Mouse (Mus musculus): ENCODE results near the gene D11Wsu47e. TPM values are rescaled to one million over a fixed set of nuclear protein-coding genes. Genes with fewer than 3 reads are reported as not detected.
A peak's percentile ranks its signal among the peaks of the same experiment; 100 is the strongest.
"Not testable (repeated sequence)": the region's sequence is repeated elsewhere in the genome, so short reads cannot be mapped to it uniquely, and the experiment has no call there.

D11Wsu47e gene
- polyA plus RNA-seq, 1 experiment from 2014 or later, result 22.9 TPM

- 90% methylated on average over 3 of the region's 3 CpGs for WGBS
- ATAC-seq (replicated peaks; ENCODE audit: low FRiP score); H3K4me1 ChIP-seq (replicated peaks; ENCODE audit: control insufficient read depth, insufficient read depth, low read length): not testable (repeated sequence)
Observed at GRCm38 (mm10) chr11:113660213-113660612, 24.0 kb upstream of the D11Wsu47e start.

GRCm38 (mm10) chr11:113660940-113661339, 23.3 kb upstream of the D11Wsu47e start:
- H3K36me3 ChIP-seq (ENCODE audit: control insufficient read depth, insufficient read depth, low read length), result peaks cover 50% of the 10 kb centered on the region
- H3K27me3 ChIP-seq (replicated peaks; ENCODE audit: control insufficient read depth, insufficient read depth, low read length), result no peaks in the 10 kb centered on the region
- no peak for DNase-seq (ENCODE audit: low spot score)
- no peak overlapping the region for H3K9ac ChIP-seq (ENCODE audit: low read depth, low read length)
- H3K9me3 ChIP-seq (ENCODE audit: control insufficient read depth, low read length), result no peaks in the 10 kb centered on the region
- no peak overlapping the region for H3K4me2 ChIP-seq
- H3K27ac ChIP-seq (ENCODE audit: low read depth, low read length), result no peak overlapping the region
- H3K4me3 ChIP-seq (ENCODE audit: low read depth, low read length), result no peak overlapping the region
- ATAC-seq (replicated peaks; ENCODE audit: low FRiP score), result no peak
- 94% methylated on average over 11 of the region's 11 CpGs for WGBS
- H3K4me1 ChIP-seq (replicated peaks; ENCODE audit: control insufficient read depth, insufficient read depth, low read length), result no peaks in the 10 kb centered on the region

More at GRCm38 (mm10) chr11:113660213-113660612, 24.0 kb upstream of the D11Wsu47e start:
- not testable (repeated sequence) for H3K4me2 ChIP-seq; H3K9me3 ChIP-seq (ENCODE audit: control insufficient read depth, low read length); H3K27ac ChIP-seq (ENCODE audit: low read depth, low read length); H3K9ac ChIP-seq (ENCODE audit: low read depth, low read length); H3K4me3 ChIP-seq (ENCODE audit: low read depth, low read length); DNase-seq (ENCODE audit: low spot score); H3K27me3 ChIP-seq (replicated peaks; ENCODE audit: control insufficient read depth, insufficient read depth, low read length)
- peaks cover 53% of the 10 kb centered on the region for H3K36me3 ChIP-seq (ENCODE audit: control insufficient read depth, insufficient read depth, low read length)

GRCm38 (mm10) chr11:113661835-113662351, 22.3 kb upstream of the D11Wsu47e start:
- no peak overlapping the region for H3K4me2 ChIP-seq
- H3K4me1 ChIP-seq (replicated peaks; ENCODE audit: control insufficient read depth, insufficient read depth, low read length), result peaks cover 9% of the 10 kb centered on the region
- peaks cover 42% of the 10 kb centered on the region for H3K36me3 ChIP-seq (ENCODE audit: control insufficient read depth, insufficient read depth, low read length)
- no peak for DNase-seq (ENCODE audit: low spot score)
- no peak overlapping the region for H3K4me3 ChIP-seq (ENCODE audit: low read depth, low read length)
- ATAC-seq (replicated peaks; ENCODE audit: low FRiP score), result no peak
- H3K9me3 ChIP-seq (ENCODE audit: control insufficient read depth, low read length), result no peaks in the 10 kb centered on the region
- WGBS, result 91% methylated on average over 18 of the region's 18 CpGs
- no peak overlapping the region for H3K27ac ChIP-seq (ENCODE audit: low read depth, low read length)
- no peaks in the 10 kb centered on the region for H3K27me3 ChIP-seq (replicated peaks; ENCODE audit: control insufficient read depth, insufficient read depth, low read length)
- H3K9ac ChIP-seq (ENCODE audit: low read depth, low read length), result no peak overlapping the region

- Histone ChIP-seq H3K27ac (ENCODE audit: low read depth, low read length) (no peak overlapping the region), H3K9me3 (ENCODE audit: control insufficient read depth, low read length) (no peaks in the 10 kb centered on the region), H3K4me3 (ENCODE audit: low read depth, low read length) (no peak overlapping the region), H3K9ac (ENCODE audit: low read depth, low read length) (no peak overlapping the region), H3K36me3 (ENCODE audit: control insufficient read depth, insufficient read depth, low read length) (peaks cover 37% of the 10 kb centered on the region), H3K4me2 (no peak overlapping the region), H3K4me1 (replicated peaks; ENCODE audit: control insufficient read depth, insufficient read depth, low read length) (peaks cover 30% of the 10 kb centered on the region), H3K27me3 (replicated peaks; ENCODE audit: control insufficient read depth, insufficient read depth, low read length) (no peaks in the 10 kb centered on the region)
- no peak for DNase-seq (ENCODE audit: low spot score)
- ATAC-seq (replicated peaks; ENCODE audit: low FRiP score), result no peak
- WGBS, result 86% methylated on average over 2 of the region's 2 CpGs
Observed at GRCm38 (mm10) chr11:113664279-113664678, 19.9 kb upstream of the D11Wsu47e start.

GRCm38 (mm10) chr11:113666205-113666604, 18.0 kb upstream of the D11Wsu47e start:
- H3K36me3 ChIP-seq (ENCODE audit: control insufficient read depth, insufficient read depth, low read length), result peaks cover 35% of the 10 kb centered on the region
- H3K4me3 ChIP-seq (ENCODE audit: low read depth, low read length), result no peak overlapping the region
- H3K9ac ChIP-seq (ENCODE audit: low read depth, low read length), result no peak overlapping the region
- no peak for DNase-seq (ENCODE audit: low spot score)
- H3K4me2 ChIP-seq, result peak overlapping the region; percentile 33
- no peaks in the 10 kb centered on the region for H3K27me3 ChIP-seq (replicated peaks; ENCODE audit: control insufficient read depth, insufficient read depth, low read length)
- WGBS, result 56% methylated on average over 6 of the region's 6 CpGs
- H3K9me3 ChIP-seq (ENCODE audit: control insufficient read depth, low read length), result no peaks in the 10 kb centered on the region
- peaks cover 37% of the 10 kb centered on the region for H3K4me1 ChIP-seq (replicated peaks; ENCODE audit: control insufficient read depth, insufficient read depth, low read length)
- ATAC-seq (replicated peaks; ENCODE audit: low FRiP score), result 0 out of 2 replicates have a peak, but pooled peaks have one; percentile 58
- H3K27ac ChIP-seq (ENCODE audit: low read depth, low read length), result peak overlapping the region; percentile 38; the same call in 1 of the 2 replicates

- Histone ChIP-seq H3K4me2 (peak overlapping the region; percentile 44), H3K27ac (ENCODE audit: low read depth, low read length) (peak overlapping the region; percentile 38; the same call in 1 of the 2 replicates), H3K4me3 (ENCODE audit: low read depth, low read length) (no peak overlapping the region), H3K9me3 (ENCODE audit: control insufficient read depth, low read length) (no peaks in the 10 kb centered on the region), H3K9ac (ENCODE audit: low read depth, low read length) (no peak overlapping the region), H3K4me1 (replicated peaks; ENCODE audit: control insufficient read depth, insufficient read depth, low read length) (peaks cover 37% of the 10 kb centered on the region), H3K36me3 (ENCODE audit: control insufficient read depth, insufficient read depth, low read length) (peaks cover 37% of the 10 kb centered on the region), H3K27me3 (replicated peaks; ENCODE audit: control insufficient read depth, insufficient read depth, low read length) (no peaks in the 10 kb centered on the region)
- no peak for DNase-seq (ENCODE audit: low spot score)
- 49% methylated on average over 10 of the region's 10 CpGs for whole genome bisulfite sequencing
- ATAC-seq (replicated peaks; ENCODE audit: low FRiP score), result no peak
Observed at GRCm38 (mm10) chr11:113666648-113667047, 17.6 kb upstream of the D11Wsu47e start.

GRCm38 (mm10) chr11:113667122-113667521, 17.1 kb upstream of the D11Wsu47e start:
- peak overlapping the region; percentile 32 for H3K27ac ChIP-seq (ENCODE audit: low read depth, low read length)
- WGBS, result 67% methylated on average over 2 of the region's 2 CpGs
- H3K4me3 ChIP-seq (ENCODE audit: low read depth, low read length), result no peak overlapping the region
- H3K9ac ChIP-seq (ENCODE audit: low read depth, low read length), result no peak overlapping the region
- peaks cover 37% of the 10 kb centered on the region for H3K4me1 ChIP-seq (replicated peaks; ENCODE audit: control insufficient read depth, insufficient read depth, low read length)
- no peak for DNase-seq (ENCODE audit: low spot score)
- no peaks in the 10 kb centered on the region for H3K27me3 ChIP-seq (replicated peaks; ENCODE audit: control insufficient read depth, insufficient read depth, low read length)
- ATAC-seq (replicated peaks; ENCODE audit: low FRiP score), result no peak
- no peaks in the 10 kb centered on the region for H3K9me3 ChIP-seq (ENCODE audit: control insufficient read depth, low read length)
- H3K4me2 ChIP-seq, result no peak overlapping the region
- H3K36me3 ChIP-seq (ENCODE audit: control insufficient read depth, insufficient read depth, low read length), result peaks cover 34% of the 10 kb centered on the region

- Histone ChIP-seq H3K4me1 (replicated peaks; ENCODE audit: control insufficient read depth, insufficient read depth, low read length) (peaks cover 37% of the 10 kb centered on the region), H3K9me3 (ENCODE audit: control insufficient read depth, low read length) (no peaks in the 10 kb centered on the region), H3K9ac (ENCODE audit: low read depth, low read length) (no peak overlapping the region), H3K27me3 (replicated peaks; ENCODE audit: control insufficient read depth, insufficient read depth, low read length) (no peaks in the 10 kb centered on the region), H3K4me2 (no peak overlapping the region; the same call in 1 of the 2 replicates), H3K36me3 (ENCODE audit: control insufficient read depth, insufficient read depth, low read length) (peaks cover 35% of the 10 kb centered on the region), H3K4me3 (ENCODE audit: low read depth, low read length) (no peak overlapping the region), H3K27ac (ENCODE audit: low read depth, low read length) (peak overlapping the region; percentile 32)
- ATAC-seq (replicated peaks; ENCODE audit: low FRiP score) (no peak), DNase-seq (ENCODE audit: low spot score) (no peak)
- 74% methylated on average over 4 of the region's 4 CpGs for WGBS
Observed at GRCm38 (mm10) chr11:113667704-113668103, 16.5 kb upstream of the D11Wsu47e start.

- Histone ChIP-seq H3K27ac (ENCODE audit: low read depth, low read length) (no peak overlapping the region), H3K4me2 (no peak overlapping the region), H3K9me3 (ENCODE audit: control insufficient read depth, low read length) (no peaks in the 10 kb centered on the region), H3K27me3 (replicated peaks; ENCODE audit: control insufficient read depth, insufficient read depth, low read length) (no peaks in the 10 kb centered on the region), H3K36me3 (ENCODE audit: control insufficient read depth, insufficient read depth, low read length) (peaks cover 39% of the 10 kb centered on the region), H3K4me1 (replicated peaks; ENCODE audit: control insufficient read depth, insufficient read depth, low read length) (peaks cover 37% of the 10 kb centered on the region), H3K4me3 (ENCODE audit: low read depth, low read length) (no peak overlapping the region), H3K9ac (ENCODE audit: low read depth, low read length) (no peak overlapping the region)
- DNase-seq (ENCODE audit: low spot score) (no peak), ATAC-seq (replicated peaks; ENCODE audit: low FRiP score) (no peak)
- WGBS, result 83% methylated on average over 5 of the region's 5 CpGs
Observed at GRCm38 (mm10) chr11:113668857-113669256, 15.4 kb upstream of the D11Wsu47e start.
